Mouse (Mus musculus) cortical plate, adult 2 months (tissue): Measurements from ENCODE around the gene Nr2f1. TPM values are rescaled to one million over a fixed set of nuclear protein-coding genes. Genes with fewer than 3 reads are reported as not detected.

Experiments
- H3K27ac ChIP-seq: fragments of 200-500 bp; 2 replicates; pipeline ENCODE4 v1.5.1; 2012; ENCODE audit warnings: low read length, control low read depth, inconsistent platforms; ENCODE audit not compliant: insufficient read depth
- H3K4me1 ChIP-seq: fragments of 200-500 bp; 2 replicates; pipeline ENCODE4 v1.6.1; 2011; ENCODE audit warnings: low read length; ENCODE audit not compliant: control insufficient read depth, insufficient read depth
- H3K4me3 ChIP-seq: fragments of 200-500 bp; 2 replicates; pipeline ENCODE4 v1.5.1; 2011; ENCODE audit warnings: mild to moderate bottlenecking, low read length, control low read depth; ENCODE audit not compliant: insufficient read depth
- CTCF ChIP-seq: fragments of 200-500 bp; IDR thresholded peaks from 2 replicates; pipeline ENCODE4 v1.5.1; 2011; ENCODE audit warnings: mild to moderate bottlenecking, control low read depth, low read length; ENCODE audit not compliant: insufficient read depth; ENCODE audit errors: extremely low read depth
- POLR2A ChIP-seq: fragments of 200-500 bp; IDR thresholded peaks from 2 replicates; pipeline ENCODE4 v1.6.1; 2011; ENCODE audit warnings: mild to moderate bottlenecking, low read length, control low read depth; ENCODE audit not compliant: insufficient read depth; ENCODE audit errors: extremely low read depth
- polyA plus RNA-seq: library from polyadenylated mRNA; depleted of rRNA; stranded (reverse); fragments of >200 nt; gene quantifications from 2 replicates; pipeline ENCODE4 v1.2.3, GENCODE M21; 2012

The Nr2f1 gene
- polyA plus RNA-seq, 1 experiment: 158 TPM

DNA sequence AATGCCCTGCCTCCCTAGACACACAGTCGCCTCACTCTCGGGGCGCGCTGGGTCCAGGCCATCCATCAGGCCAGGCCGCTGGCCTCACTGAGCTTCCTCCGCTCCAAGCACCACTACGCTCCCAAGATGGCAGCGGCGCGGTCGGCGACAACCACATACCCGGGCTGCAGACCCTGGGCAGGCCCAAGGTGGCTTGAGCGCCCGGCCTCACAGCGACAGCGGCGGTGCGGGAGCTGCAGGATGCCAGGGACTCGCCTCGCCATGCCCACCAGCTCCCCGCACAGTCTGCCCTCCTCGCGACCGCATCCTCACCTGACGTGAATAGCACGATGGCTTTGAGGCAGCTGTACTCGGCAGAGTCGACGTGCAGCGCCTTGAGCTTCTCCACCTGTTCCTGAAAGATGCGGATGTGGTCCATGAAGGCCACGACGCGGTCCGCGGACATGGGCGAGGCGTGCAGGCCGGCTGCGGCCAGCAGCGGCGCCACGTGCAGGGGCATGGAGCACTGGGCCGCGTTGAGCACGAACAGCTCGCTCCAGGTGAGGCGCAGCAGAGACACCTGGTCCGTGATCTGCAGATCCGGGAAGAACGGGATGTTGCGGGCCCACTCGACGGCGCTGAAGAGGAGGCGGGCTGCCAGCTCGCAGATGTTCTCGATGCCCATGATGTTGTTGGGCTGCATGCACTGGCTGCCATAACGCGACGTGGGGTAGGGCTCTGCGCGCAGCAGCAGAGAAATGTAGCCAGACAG lies 4.5 kb downstream of the Nr2f1 start:
- H3K4me3 ChIP-seq: peak overlapping the region; percentile 97
- H3K4me1 ChIP-seq: peaks cover 5% of the 10 kb centered on the region; the same call in 1 of the 2 replicates
- H3K27ac ChIP-seq: peak overlapping the region; percentile 68
- TF ChIP-seq CTCF (no peak), POLR2A (no peak)

DNA sequence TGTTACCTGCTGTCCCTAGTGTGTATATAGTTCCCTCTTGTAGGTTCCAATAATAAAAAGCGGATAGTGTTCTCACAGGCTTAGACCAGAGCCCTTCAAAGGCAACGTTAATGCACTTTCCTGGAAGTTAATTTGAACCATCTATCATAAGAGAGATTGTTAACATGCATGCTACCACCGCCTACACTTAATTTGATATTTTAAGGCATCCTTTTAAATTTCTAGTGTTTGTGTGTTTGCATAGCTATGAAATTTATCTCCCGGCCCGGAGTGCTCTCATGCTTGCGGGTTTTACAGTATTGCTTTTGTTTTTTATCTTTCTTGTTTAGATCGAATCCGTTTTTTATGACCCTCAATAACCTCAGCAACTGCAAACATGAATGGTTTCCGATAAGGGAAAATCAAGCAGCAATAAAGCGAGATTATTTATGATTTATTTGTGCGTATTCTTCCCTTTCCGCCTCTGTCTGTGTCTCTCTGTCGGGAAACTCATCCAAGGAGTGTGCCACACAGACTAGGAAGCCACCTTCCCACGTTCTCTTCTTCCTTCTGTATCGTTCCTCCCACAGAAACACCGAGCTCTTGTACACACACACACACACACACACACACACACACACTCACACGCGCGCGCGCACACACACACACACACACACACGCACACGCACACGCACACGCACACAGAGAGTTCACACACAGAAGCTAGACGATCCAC lies 5.3 kb downstream of the Nr2f1 start:
- Histone ChIP-seq H3K4me1 (peaks cover 8% of the 10 kb centered on the region), H3K27ac (peak overlapping the region; percentile 68), H3K4me3 (peak overlapping the region; percentile 97)
- TF ChIP-seq CTCF (no peak), POLR2A (no peak)

DNA sequence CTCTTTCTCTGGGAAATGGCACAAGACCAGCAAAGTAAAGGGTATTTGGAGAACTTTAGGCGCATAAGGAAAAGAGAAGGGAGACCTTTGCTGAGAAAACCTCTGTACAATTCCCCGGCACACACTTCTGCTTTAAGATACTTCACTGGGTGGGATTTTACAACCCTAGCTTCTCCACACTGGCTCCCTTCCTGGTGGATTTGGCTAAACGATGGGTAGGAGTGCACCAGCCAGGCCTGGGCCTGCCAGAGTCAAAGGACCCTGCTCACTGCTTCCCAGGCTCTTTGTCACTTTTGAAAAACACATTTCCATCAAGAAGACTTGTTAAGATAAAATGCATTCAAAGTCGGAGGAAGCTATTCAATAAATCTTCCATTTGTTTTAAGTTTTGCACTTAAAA lies 6.3 kb downstream of the Nr2f1 start:
- Histone ChIP-seq H3K4me3 (peak overlapping the region; percentile 35), H3K27ac (peak overlapping the region; percentile 59; the same call in 1 of the 2 replicates), H3K4me1 (peaks cover 8% of the 10 kb centered on the region)
- TF ChIP-seq POLR2A: no peak
- TF ChIP-seq CTCF: no peak

DNA sequence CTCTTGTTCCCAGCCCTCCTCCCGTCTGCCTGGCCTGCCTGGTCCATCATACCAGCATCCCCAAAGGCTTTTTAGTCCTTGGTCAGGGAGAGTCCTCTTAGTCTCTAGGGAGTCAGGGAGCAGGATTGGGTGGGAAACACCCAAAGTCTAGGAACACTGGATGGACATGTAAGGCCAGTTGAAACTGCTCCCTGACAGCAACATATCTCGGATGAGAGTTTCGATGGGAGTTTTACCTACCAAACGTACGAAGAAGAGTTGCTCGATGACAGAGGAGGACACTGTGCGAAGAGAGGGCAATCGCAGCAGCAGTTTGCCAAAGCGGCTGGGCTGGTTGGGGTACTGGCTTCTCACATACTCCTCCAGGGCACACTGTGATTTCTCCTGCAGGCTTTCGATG lies 10.0 kb downstream of the Nr2f1 start:
- no peak for TF ChIP-seq CTCF
- no peak for TF ChIP-seq POLR2A
- H3K4me3 ChIP-seq: peak overlapping the region; percentile 5; the same call in 1 of the 2 replicates
- peak overlapping the region; percentile 75 for H3K27ac ChIP-seq
- H3K4me1 ChIP-seq: peaks cover 8% of the 10 kb centered on the region

DNA sequence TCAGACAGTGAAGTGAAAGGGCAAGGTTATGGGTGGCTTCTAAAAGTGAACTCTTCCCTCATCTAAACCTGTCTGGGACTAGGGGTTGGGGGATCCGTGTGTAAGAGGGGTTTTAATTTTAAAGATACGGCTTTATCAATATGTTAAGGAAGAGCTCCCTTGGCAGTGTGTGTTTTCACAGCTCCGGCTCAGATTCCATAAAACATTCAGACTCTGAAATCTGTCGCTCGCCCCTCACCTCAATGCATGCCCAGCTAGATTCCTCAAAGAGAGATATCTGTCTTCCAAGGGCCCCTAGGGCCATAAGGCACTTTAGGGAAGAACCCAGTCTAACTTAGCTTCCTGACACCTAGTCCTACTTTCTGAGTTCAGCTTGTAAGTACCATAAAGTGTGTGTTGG lies 11.7 kb downstream of the Nr2f1 start:
- no peak overlapping the region for H3K4me3 ChIP-seq
- H3K27ac ChIP-seq: no peak overlapping the region
- no peak for TF ChIP-seq CTCF
- TF ChIP-seq POLR2A: no peak
- H3K4me1 ChIP-seq: peaks cover 8% of the 10 kb centered on the region

DNA sequence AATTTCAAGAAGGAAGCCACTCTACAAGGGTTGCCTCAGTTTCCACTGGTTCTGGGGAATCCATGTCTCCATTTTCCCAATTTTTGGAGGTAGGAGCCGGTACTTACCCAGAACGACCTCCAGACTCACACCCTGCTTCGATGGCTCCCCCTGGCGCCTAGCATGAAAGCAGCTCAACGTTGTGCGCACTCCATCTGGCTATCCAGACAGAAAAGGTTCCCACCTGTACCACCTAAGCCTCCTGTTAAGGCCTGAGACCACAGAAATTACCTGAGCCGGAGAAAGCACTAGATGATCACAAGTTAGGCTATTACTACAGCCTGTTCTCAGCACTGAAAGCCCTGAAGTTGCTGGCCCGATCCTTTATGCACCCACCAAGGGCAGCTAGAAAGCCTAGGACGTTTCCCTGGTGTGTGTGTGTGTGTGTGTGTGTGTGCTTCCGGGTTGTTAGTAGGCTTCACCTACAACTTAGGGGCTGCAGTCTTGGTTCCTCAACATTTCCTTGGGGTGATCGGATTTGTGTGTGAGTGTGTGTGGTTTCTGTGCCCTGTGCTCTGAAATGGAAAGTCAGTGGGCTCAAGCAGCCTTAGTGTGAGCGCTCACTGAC lies 13.1 kb downstream of the Nr2f1 start:
- Histone ChIP-seq H3K4me1 (peaks cover 5% of the 10 kb centered on the region), H3K27ac (no peak overlapping the region)

DNA sequence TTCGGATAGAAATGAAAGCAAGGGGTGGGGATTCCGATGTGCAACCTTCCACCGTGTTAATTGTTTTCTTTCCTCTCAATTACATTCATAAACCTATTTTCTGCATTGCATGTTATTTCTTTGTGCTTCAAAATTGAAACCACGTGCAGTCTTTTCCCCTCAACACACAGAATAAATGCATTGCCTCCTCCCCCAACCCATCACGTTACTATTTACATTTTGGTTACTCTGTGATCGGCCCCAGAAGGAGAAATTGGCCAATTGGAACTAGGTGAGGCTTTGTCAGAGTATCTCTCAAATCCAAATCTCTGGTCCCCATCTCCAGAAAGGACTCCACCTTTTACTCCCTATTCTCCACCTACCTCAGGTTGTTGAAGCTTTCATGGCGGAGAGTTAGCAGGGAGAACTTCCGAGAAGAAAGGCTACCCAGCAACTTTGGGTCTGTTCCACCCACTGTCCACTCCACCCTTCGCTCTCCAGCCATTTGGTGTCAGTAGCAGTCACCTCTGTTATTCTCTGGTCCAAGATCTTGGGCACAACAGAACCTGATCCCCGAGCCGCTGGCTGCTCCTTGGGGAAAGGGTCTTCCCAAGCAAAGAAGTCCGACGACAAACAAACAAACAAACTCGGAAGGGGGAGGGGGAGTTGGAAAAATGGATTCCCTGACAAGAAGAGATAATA lies 14.6 kb downstream of the Nr2f1 start:
- TF ChIP-seq CTCF (no peak), POLR2A (no peak)
- H3K4me1 ChIP-seq: peaks cover 2% of the 10 kb centered on the region
- no peak overlapping the region for H3K27ac ChIP-seq
- no peak overlapping the region for H3K4me3 ChIP-seq

More for the DNA sequence above, 13.1 kb downstream of the Nr2f1 start:
- 0 out of 2 replicates have a peak, but pooled peaks have one; percentile 34 for TF ChIP-seq CTCF
- TF ChIP-seq POLR2A: no peak
- no peak overlapping the region for H3K4me3 ChIP-seq

DNA sequence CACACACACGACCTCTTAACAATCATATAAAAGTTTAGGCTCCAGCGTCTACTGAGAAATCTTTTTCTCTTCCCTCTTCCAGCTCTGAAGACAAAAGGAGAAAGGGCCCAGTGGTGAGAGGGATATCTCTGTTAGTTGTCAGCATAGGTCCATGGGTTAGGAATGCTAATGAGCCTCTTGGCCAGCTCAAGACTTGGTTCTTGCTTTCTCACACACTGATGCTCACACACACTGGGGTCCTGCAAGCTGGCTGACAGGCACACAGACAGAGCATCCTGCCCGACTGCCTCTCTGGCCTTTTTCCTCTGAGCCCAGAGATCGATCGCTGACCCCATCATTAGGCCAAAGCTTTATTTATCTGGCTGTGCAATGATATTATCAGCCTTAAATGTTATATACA lies 15.6 kb downstream of the Nr2f1 start:
- H3K4me3 ChIP-seq: no peak overlapping the region
- no peaks in the 10 kb centered on the region for H3K4me1 ChIP-seq
- TF ChIP-seq POLR2A (no peak), CTCF (no peak)
- H3K27ac ChIP-seq: peak overlapping the region; percentile 43; the same call in 1 of the 2 replicates

DNA sequence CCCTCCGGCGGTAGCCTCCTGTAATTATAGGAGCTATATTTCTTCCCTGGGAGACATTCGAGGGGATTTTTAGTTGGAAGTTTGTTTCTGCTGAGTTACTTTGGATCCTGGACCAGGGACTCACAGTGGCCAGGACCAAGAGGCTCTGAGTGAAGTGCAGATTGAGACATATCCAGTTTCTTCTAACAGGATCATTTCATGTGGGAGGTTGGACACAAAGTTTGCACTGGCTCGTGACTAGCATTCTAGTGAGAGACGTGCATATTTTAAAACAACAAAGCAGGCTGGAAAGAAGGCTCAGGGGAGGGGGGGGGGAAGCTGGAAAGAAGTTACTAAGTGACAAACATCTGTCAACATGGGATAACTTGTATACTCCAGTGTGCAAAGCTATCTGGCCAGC lies 16.6 kb downstream of the Nr2f1 start:
- Histone ChIP-seq H3K4me3 (no peak overlapping the region), H3K4me1 (no peaks in the 10 kb centered on the region), H3K27ac (0 out of 2 replicates have a peak overlapping the region, but pooled peaks have one; percentile 61)
- TF ChIP-seq POLR2A: no peak
- no peak for TF ChIP-seq CTCF
